ENCODE assay signal across 8 mouse cellular contexts in genomic region chr13:19395688-19396354, GRCm38 (mm10). TPM values are rescaled to one million over a fixed set of nuclear protein-coding genes. Genes with fewer than 3 reads are reported as not detected.
DNase-seq lines count a peak whose midpoint lies in the region; ATAC-seq and TF ChIP-seq lines count a peak whose summit lies in the region.

TSS of gene Stard3nl (minus strand) at chr13:19395795.

- no peaks in the 10 kb centered on the region for H3K4me1 ChIP-seq in ES-Bruce4 (ENCODE audit: control insufficient read depth, insufficient read depth, low read length)
- peaks cover 29% of the 10 kb centered on the region for H3K4me1 ChIP-seq in forebrain, embryonic 13.5 days
- H3K4me1 ChIP-seq in liver, postnatal 0 days (ENCODE audit: insufficient read depth), result peaks cover 10% of the 10 kb centered on the region
- peaks cover 16% of the 10 kb centered on the region for H3K4me1 ChIP-seq in neural tube, embryonic 14.5 days (ENCODE audit: control insufficient read depth, insufficient read depth, low read length)

- TF ChIP-seq CTCF in ES-Bruce4 (IDR thresholded peaks at IDR 0.05; ENCODE audit: low read depth, low read length), result no peak
- no peak for TF ChIP-seq CTCF in liver, postnatal 0 days (IDR thresholded peaks at IDR 0.05; ENCODE audit: low read depth)

- H3K4me2 ChIP-seq in forebrain, embryonic 13.5 days, result peak within 1 kb of the TSS; percentile 63
- peak within 1 kb of the TSS; percentile 94 for H3K4me2 ChIP-seq in liver, postnatal 0 days (ENCODE audit: low read depth, low read length)
- H3K4me2 ChIP-seq in neural tube, embryonic 14.5 days (ENCODE audit: low read depth, low read length), result peak within 1 kb of the TSS; percentile 68

- H3K9me3 ChIP-seq in ES-Bruce4 (replicated peaks; ENCODE audit: control insufficient read depth, insufficient read depth, low read length, poor library complexity, severe bottlenecking), result peaks cover 18% of the 10 kb centered on the region
- no peaks in the 10 kb centered on the region for H3K9me3 ChIP-seq in forebrain, embryonic 13.5 days (replicated peaks)
- H3K9me3 ChIP-seq in liver, postnatal 0 days (ENCODE audit: low read length), result no peaks in the 10 kb centered on the region
- no peaks in the 10 kb centered on the region for H3K9me3 ChIP-seq in neural tube, embryonic 14.5 days (ENCODE audit: control insufficient read depth, low read length)

- H3K27me3 ChIP-seq in ES-Bruce4 (ENCODE audit: control insufficient read depth, insufficient read depth, low read length, poor library complexity, severe bottlenecking), result no peaks in the 10 kb centered on the region
- no peaks in the 10 kb centered on the region for H3K27me3 ChIP-seq in forebrain, embryonic 13.5 days
- H3K27me3 ChIP-seq in liver, postnatal 0 days (ENCODE audit: insufficient read depth, low read length), result no peaks in the 10 kb centered on the region
- no peaks in the 10 kb centered on the region for H3K27me3 ChIP-seq in neural tube, embryonic 14.5 days (ENCODE audit: control insufficient read depth, insufficient read depth, low read length)

- peak within 1 kb of the TSS; percentile 84 for H3K9ac ChIP-seq in ES-Bruce4 (ENCODE audit: low read depth, poor library complexity, severe bottlenecking)
- peak within 1 kb of the TSS; percentile 92 for H3K9ac ChIP-seq in forebrain, embryonic 13.5 days
- peak within 1 kb of the TSS; percentile 91 for H3K9ac ChIP-seq in liver, postnatal 0 days (replicated peaks)
- peak within 1 kb of the TSS; percentile 90 for H3K9ac ChIP-seq in neural tube, embryonic 14.5 days (replicated peaks; ENCODE audit: low read depth, low read length)

- under 1% methylated on average over 37 of the region's 37 CpGs for whole genome bisulfite sequencing in forebrain, embryonic 13.5 days
- WGBS in large intestine, adult 2 months, result under 1% methylated on average over 37 of the region's 37 CpGs
- under 1% methylated on average over 37 of the region's 37 CpGs for WGBS in liver, postnatal 0 days (ENCODE audit: insufficient replicate concordance)
- WGBS in neural tube, embryonic 14.5 days, result 1% methylated on average over 37 of the region's 37 CpGs

- DNase-seq in heart, postnatal 10 days, result peak; percentile 99
- peak; percentile 92 for DNase-seq in large intestine, adult 2 months (ENCODE audit: low read depth, low spot score)
- peak; percentile 97 for DNase-seq in liver, postnatal 0 days
- peak; percentile 97 for DNase-seq in testis, postnatal 10 days (ENCODE audit: low spot score)

- peaks cover 1% of the 10 kb centered on the region; the same call in 1 of the 2 replicates for H3K36me3 ChIP-seq in ES-Bruce4 (ENCODE audit: control insufficient read depth, insufficient read depth, low read length, poor library complexity, severe bottlenecking)
- H3K36me3 ChIP-seq in forebrain, embryonic 13.5 days (ENCODE audit: poor library complexity, severe bottlenecking), result 0 out of 2 replicates have a peak, but pooled peaks cover 2% of the 10 kb centered on the region
- no peaks in the 10 kb centered on the region for H3K36me3 ChIP-seq in liver, postnatal 0 days (replicated peaks; ENCODE audit: insufficient read depth, low read length)
- no peaks in the 10 kb centered on the region for H3K36me3 ChIP-seq in neural tube, embryonic 14.5 days (ENCODE audit: control insufficient read depth, insufficient read depth, low read length)

- H3K4me3 ChIP-seq in ES-Bruce4 (ENCODE audit: low read depth, low read length), result peak within 1 kb of the TSS; percentile 95
- peak within 1 kb of the TSS; percentile 79 for H3K4me3 ChIP-seq in forebrain, embryonic 13.5 days
- peak within 1 kb of the TSS; percentile 98 for H3K4me3 ChIP-seq in liver, postnatal 0 days (ENCODE audit: low read depth, low read length)
- peak within 1 kb of the TSS; percentile 89 for H3K4me3 ChIP-seq in neural tube, embryonic 14.5 days (ENCODE audit: low read depth, low read length)

- H3K27ac ChIP-seq in ES-Bruce4 (ENCODE audit: insufficient read depth, low read length), result peak within 1 kb of the TSS; percentile 91
- H3K27ac ChIP-seq in forebrain, embryonic 13.5 days, result peak within 1 kb of the TSS; percentile 79
- H3K27ac ChIP-seq in liver, postnatal 0 days (ENCODE audit: low read depth), result peak within 1 kb of the TSS; percentile 81
- peak within 1 kb of the TSS; percentile 89 for H3K27ac ChIP-seq in neural tube, embryonic 14.5 days (ENCODE audit: low read depth, low read length)

- peak; percentile 97 for ATAC-seq in cerebellum, adult (ENCODE audit: insufficient number of reproducible peaks, low FRiP score, low TSS enrichment)
- ATAC-seq in forebrain, embryonic 13.5 days, result peak; percentile 99
- peak; percentile 100 for ATAC-seq in liver, postnatal 0 days
- peak; percentile 99 for ATAC-seq in neural tube, embryonic 14.5 days (ENCODE audit: low read depth)

- no peak for TF ChIP-seq EP300 in ES-Bruce4 (IDR thresholded peaks at IDR 0.05; ENCODE audit: insufficient read depth, low read depth, low read length)
- TF ChIP-seq EP300 in liver, postnatal 0 days (IDR thresholded peaks at IDR 0.05; ENCODE audit: low read depth), result no peak

- intact Hi-C loops in heart, postnatal 10 days (cut with DNase I), result no loop called here

- TF ChIP-seq POLR2A in ES-Bruce4 (IDR thresholded peaks at IDR 0.05; ENCODE audit: insufficient read depth, low read length), result peak; percentile 53

RNA-seq across cellular contexts. Expression of gene Stard3nl, which starts in this region (rescaled TPM):
- polyA plus RNA-seq in ES-Bruce4 (2011; ENCODE audit: insufficient read depth, insufficient read length, low read depth, missing spikeins), result 45.4 and 63.7 TPM in 2 replicates
- polyA plus RNA-seq in forebrain, embryonic 13.5 days (2015; fragmentation: Nextera tagmentation; extraction: Ambion mirVana), result 161 and 167 TPM in 2 replicates
- 10 to 100 TPM; 19.0 to 22.9 TPM for total RNA-seq in heart, postnatal 10 days (2021)
- polyA plus RNA-seq in large intestine, adult 2 months (2012; rRNA removed), result 29.7 and 37.7 TPM in 2 replicates
- 19.5 and 19.9 TPM in 2 replicates for polyA plus RNA-seq in liver, postnatal 0 days (2015; fragmentation: Nextera tagmentation; extraction: Ambion mirVana)
- polyA plus RNA-seq in neural tube, embryonic 14.5 days (2014; fragmentation: Nextera tagmentation; extraction: Ambion mirVana), result 220 and 225 TPM in 2 replicates

Comparison
In these comparisons a context has a peak if more than half of its experiments do, and no peak if none do; other contexts are left out.
1. Peak in every context shown above with its lines: DNase-seq, ATAC-seq, H3K4me3 ChIP-seq and H3K27ac ChIP-seq.